Mouse (Mus musculus) liver, adult 2 months (tissue): Measurements from ENCODE around the gene Hoxc13.

Source experiments
- CTCF ChIP-seq: fragments of 200-500 bp; IDR thresholded peaks from 2 replicates; pipeline ENCODE4 v1.5.1; 2011; ENCODE audit warnings: low read depth, low read length, control low read depth
- POLR2A ChIP-seq: fragments of 200-500 bp; IDR thresholded peaks from 2 replicates; pipeline ENCODE4 v1.6.1; 2011; ENCODE audit warnings: low read length, control low read depth; ENCODE audit not compliant: insufficient read depth; ENCODE audit errors: extremely low read depth

- TF ChIP-seq CTCF: no peak
- TF ChIP-seq POLR2A: no peak
Measured at GRCm38 (mm10) chr15:102919336-102920180, 1.3 kb upstream of the Hoxc13 start.
